Mouse (Mus musculus) left cerebral cortex, adult 9 months (tissue): Measurements from ENCODE around the gene Sept9.
"Not testable (repeated sequence)": the region's sequence is repeated elsewhere in the genome, so short reads cannot be mapped to it uniquely, and the experiment has no call there.

Experiments
- DNase-seq, 2 experiments: peaks; one replicate each; pipeline ENCODE4 v3.0.0; 2022; ENCODE audit warnings: low spot score in 2 of 2

Sept9 gene

DNA sequence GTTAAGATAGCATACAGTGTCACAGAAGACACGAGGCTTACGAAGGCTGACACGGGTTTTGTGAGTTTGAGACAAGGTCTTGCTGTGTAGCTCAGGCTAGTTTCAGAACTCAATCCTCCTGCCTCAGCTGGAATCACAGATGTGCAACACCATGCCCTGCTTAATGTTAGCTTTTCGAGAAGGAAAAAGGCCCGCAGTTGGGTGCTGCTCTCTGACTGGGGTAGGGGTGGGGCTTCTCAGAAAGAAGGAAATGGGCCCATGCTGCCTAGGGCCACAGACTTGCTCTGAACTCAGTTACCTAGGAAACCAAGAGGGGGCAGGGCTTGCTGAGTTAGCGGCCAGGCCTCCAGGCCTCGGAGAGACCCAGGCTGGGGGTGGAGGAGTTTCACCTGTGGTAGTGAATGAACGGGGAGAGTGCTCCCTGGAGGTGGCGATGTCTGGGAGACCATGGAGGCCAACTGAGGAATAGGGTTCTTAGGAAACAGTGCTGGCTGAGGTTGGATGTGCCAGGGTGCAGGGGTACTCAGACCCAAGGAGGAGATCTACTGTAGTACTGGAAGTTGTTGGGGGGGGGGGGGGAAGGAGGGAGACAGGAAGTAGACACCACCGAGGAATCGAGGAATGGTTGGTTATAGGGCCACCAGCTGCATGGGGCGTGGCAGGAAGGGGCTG lies 126.1 kb downstream of the Sept9 start:
- DNase-seq, result no peak

GRCm38 (mm10) chr11:117326140-117326725 lies 126.8 kb downstream of the Sept9 start:
- DNase-seq, result peak in 1 of 2 experiments; percentile 70

DNA sequence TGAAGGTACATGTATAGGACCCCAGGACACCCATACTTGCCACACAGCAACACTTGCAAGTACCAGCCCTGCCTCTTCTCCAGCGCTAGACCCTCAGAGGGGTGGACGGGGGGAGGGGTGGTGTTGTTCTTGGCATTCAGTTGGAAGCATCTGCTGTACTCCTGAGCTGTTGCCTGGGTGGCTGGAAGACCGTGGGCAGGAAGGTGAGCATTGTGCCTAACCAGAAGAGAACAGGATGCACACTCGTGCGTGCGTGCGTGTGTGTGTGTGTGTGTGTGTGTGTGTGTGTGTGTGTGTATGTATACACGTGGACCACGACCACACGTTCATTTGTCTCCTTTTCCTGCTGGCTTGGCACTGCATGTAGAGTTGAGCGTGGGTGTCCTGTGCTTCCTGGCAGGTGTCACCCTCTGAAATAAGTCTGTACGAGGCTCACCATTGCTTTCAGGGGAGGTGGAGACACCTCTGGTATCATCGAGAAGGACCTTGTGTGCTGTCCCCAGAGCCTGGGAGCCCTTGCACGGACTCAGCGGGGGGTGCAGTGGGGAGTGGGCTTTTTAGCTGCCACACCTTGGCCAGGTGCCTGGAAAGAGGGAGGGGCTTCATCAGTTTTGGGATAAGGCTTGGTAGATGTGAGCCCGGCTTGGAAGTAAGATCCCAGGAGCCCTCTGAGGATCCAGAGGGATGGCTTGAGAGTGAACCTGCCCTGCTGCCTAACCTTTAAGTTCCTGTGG lies 127.6 kb downstream of the Sept9 start:
- DNase-seq, result peak in 1 of 2 experiments; percentile 79

- DNase-seq, result no peak
Observed at GRCm38 (mm10) chr11:117327633-117328032, 128.2 kb downstream of the Sept9 start.

DNA sequence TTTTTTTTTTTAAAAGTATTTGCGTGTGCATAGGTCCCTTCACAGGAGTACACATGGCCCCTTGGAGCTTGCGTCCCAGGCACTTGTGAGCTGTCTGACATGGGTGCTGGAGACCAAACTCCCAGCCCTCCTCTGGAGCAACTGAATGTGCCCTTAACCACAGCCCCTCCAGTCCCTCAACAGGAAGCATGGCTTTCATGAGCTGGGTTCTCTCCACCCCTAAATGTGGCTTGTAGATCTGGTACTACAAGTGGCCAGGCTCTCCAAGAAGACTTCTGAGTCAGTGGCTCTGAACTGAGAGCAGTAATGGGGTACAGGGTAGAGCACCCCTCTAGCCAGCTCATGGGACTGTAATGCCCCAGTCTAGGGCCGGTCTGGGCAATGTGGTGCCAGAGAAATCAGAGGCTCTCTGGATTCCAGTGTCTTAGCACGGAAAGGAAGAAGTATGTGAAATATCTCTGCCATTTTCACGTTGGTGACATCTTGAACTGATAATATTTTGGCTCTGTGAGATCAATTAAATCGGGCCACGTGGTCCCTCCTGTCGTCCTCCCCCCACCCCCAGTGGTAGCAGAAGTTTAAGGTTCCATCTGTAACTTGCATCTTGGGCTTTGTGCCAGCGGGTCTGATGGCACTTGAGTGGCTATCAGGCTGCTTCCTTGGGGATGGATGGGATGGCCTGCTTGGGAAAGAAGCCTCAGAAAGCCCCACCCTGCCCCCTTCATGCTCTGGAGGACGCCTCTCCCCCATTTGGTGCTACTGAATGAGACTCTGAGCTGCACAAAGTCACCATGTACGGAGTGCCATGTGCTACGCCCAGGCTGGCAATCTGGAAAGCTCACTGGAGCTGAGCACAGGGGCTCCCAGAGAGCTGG lies 130.9 kb downstream of the Sept9 start:
- no peak for DNase-seq

DNA sequence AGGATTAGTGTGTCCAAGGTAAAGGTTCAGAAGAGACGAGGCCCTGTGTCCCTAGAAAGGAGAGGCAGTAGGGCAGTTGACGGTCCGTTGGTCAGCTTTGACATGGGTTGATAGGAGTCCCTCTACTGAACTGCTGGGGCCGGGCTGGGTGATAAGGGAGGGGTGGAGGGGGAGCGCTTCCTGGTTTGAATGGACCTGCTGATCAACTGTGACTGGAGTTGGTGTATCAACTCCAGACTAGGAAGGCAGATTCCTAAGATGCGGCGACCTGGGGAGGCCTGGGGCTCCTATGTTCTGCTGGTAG lies 131.4 kb downstream of the Sept9 start:
- no peak for DNase-seq

- no peak for DNase-seq
Observed at GRCm38 (mm10) chr11:117331361-117332241, 132.1 kb downstream of the Sept9 start.

GRCm38 (mm10) chr11:117332242-117333149 lies 133.0 kb downstream of the Sept9 start:
- peak in 1 of 2 experiments; percentile 62 for DNase-seq

- no peak for DNase-seq
Observed at GRCm38 (mm10) chr11:117333150-117333715, 133.8 kb downstream of the Sept9 start.

DNA sequence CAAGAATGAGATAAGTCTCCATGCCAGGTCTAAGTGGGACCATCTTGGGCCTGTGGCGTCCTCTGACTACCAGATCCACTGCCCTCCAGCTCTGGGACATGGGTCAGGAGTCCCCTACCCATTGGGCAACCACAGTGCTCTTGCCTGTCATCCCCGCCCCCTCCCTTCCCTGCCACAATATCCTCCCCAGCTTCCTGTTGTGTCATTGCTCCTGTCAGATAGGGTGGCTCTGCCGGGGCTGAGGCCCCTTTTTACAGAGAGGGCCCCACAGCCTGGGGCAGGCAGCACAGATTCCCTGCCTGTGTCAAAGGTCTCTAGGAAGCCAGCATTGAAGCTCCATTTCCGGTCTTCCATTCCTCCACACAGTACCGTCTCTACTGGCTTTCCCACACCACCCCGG lies 134.6 kb downstream of the Sept9 start:
- no peak for DNase-seq

DNA sequence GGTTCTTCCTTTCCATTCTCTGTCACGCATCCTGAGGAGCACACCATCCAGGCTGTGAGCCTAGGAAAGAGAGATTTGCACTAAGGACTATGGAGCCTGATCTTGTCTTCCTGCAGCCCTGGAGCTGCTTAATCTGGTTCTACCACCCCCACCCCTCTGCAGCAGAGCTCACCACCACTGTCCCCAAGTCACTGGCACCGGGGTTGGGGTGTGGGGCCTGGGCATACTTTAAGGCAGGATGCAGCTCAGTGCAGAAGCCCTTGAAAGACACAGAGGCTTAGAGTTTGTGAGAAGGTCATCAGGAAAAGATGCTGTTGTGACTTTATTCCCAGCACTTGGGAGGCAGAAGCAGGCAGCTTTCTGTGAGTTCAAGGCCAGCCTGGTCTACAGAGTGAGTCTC lies 135.7 kb downstream of the Sept9 start:
- DNase-seq, result no peak

DNA sequence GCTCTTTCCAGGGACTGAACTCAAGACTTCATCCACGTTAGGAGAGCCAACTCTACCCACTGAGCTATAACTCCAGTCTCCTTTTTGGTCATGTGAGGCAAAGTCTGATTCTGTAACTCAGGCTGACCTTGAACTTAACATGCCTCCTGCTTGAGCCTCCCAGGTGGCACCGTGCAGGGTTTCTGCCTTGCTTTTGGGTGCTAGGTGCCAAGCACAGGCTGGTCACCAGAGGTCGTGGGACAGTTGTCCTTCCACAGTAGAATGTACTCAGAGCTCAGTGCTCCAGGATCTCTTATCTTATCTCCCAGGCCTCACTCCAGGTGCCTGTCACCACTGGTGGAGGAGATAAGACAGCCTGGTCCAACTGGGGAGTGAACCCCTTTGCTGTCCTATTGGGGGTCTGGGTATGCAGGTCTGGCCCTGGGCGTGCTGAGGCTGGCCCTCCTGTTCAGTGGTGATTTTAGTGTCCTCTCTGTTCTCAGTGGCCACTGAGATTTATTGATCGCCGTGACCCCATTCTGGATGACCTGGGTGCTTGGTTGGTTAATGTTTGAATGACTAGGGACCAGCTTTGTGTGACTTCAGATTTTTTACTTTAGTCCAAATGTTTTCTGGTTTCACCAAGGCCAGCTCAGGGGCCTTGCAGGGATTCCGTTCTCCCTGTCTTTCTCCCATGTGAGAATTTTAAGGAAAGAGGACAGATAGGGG lies 136.8 kb downstream of the Sept9 start:
- no peak for DNase-seq

DNA sequence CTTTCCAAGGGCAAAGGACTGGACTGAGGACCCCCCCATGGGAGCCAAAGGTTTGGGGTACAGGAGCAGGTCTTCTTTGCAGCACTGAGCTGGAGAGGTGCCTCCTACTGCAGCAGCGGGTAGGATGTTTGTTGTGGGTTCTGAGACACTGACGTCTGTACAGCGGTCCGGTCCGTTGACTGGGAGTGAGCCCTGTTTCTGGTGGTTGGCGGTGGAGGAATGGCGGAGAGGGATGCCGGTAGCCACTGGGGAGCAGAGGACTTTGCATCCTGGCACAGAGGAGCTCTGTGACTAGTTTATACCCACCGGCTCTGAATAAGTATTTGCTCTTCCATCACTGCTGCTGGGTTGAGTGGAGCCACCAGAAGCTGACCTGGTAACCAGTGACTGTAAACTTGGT lies 138.3 kb downstream of the Sept9 start:
- no peak for DNase-seq

DNA sequence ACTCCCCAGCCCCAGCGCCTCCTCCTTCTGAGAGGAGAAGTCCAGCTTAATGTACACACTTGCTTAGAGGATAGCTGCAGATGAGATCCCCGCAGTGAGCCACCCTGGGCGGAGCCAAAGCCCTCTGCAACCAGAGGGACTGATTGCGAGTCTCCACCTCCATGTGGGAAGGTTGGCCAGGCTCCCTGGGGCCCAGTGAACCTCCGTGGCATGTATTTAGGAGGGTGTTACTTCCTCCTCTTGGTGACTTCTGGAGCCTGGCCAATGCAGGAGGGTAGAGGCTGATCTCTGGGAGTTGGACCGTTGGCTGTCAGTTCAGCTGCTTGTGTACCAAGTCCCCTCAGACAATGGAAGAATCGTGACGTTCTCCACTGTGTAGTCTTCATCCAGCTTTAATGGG lies 139.0 kb downstream of the Sept9 start:
- no peak for DNase-seq

GRCm38 (mm10) chr11:117339050-117339449 lies 139.6 kb downstream of the Sept9 start:
- DNase-seq, result no peak

DNA sequence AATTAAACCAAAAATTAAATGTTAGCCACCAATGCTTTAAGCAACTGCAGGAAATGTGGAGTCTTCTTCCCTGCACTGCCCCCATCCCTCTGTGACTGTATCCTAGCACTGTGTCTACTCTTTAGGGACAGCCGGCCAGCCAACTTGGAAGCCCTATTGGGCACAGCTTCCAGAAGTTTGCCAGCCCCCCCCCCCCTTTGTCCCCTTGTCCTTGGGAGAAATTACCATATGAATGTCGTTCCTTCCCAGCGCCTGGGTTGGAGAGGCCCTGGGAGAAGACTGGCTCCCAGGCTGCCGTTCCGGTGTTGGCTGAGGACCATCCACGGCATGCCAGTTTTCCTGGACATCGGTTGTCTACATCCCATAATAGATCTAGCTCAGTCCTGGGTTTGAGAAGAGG lies 141.8 kb downstream of the Sept9 start:
- DNase-seq, result no peak

DNA sequence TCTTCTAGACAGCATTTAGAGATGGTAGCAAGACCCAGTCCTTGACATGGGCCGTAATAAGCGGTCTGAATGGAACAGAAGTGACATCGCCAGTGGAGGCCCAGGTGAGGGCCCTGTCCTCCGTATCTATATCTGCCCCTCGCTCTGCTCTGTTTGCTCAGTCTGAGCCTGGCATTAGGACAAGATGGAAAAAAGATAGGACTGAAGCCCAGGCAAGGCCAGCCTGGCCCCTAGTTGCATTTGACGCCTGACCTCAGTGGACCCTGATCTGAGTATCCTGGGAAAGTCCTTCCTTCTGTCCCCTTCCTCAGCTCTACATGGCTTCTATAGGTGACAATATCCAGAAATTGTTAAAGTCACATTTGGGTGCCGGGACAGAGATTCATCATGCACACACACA lies 142.6 kb downstream of the Sept9 start:
- no peak for DNase-seq

GRCm38 (mm10) chr11:117342490-117342889 lies 143.0 kb downstream of the Sept9 start:
- DNase-seq, result not testable (repeated sequence)

- no peak for DNase-seq
Observed at GRCm38 (mm10) chr11:117343800-117344199, 144.3 kb downstream of the Sept9 start.
